Mouse (Mus musculus) liver, adult 2 months (tissue): ENCODE measurements around the gene Pax8.

Experiments
- CTCF ChIP-seq: fragments of 200-500 bp; IDR thresholded peaks from 2 replicates; pipeline ENCODE4 v1.5.1; 2011; ENCODE audit warnings: low read depth, low read length, control low read depth
- POLR2A ChIP-seq: fragments of 200-500 bp; IDR thresholded peaks from 2 replicates; pipeline ENCODE4 v1.6.1; 2011; ENCODE audit warnings: low read length, control low read depth; ENCODE audit not compliant: insufficient read depth; ENCODE audit errors: extremely low read depth

GRCm38 (mm10) chr2:24479151-24479550 lies 3.8 kb upstream of the Pax8 start:
- TF ChIP-seq CTCF (peak; percentile 23; the same call in 1 of the 2 replicates), POLR2A (no peak)
